8 mouse cellular contexts compared by ENCODE assay signal in genomic region chr17:43567992-43568888, GRCm38 (mm10). TPM values are rescaled to one million over a fixed set of nuclear protein-coding genes. Genes with fewer than 3 reads are reported as not detected.
DNase-seq lines count a peak whose midpoint lies in the region; ATAC-seq and TF ChIP-seq lines count a peak whose summit lies in the region.

Gene Pla2g7 (plus strand): TSS chr17:43568098.

- no peaks in the 10 kb centered on the region for H3K4me1 ChIP-seq in ES-Bruce4 (ENCODE audit: control insufficient read depth, insufficient read depth, low read length)
- peaks cover 8% of the 10 kb centered on the region for H3K4me1 ChIP-seq in forebrain, embryonic 15.5 days
- peaks cover 4% of the 10 kb centered on the region; the same call in 1 of the 2 replicates for H3K4me1 ChIP-seq in heart, postnatal 0 days (ENCODE audit: control insufficient read depth, insufficient read depth)
- 0 out of 2 replicates have a peak, but pooled peaks cover 7% of the 10 kb centered on the region for H3K4me1 ChIP-seq in liver, postnatal 0 days (ENCODE audit: insufficient read depth)
- H3K4me1 ChIP-seq in olfactory bulb, adult 2 months (ENCODE audit: control insufficient read depth, insufficient read depth, low read length) = peaks cover 7% of the 10 kb centered on the region; the same call in 1 of the 2 replicates

- peak; percentile 73 for DNase-seq in brain, embryonic 14.5 days (ENCODE audit: low read depth)
- peak; percentile 57 for DNase-seq in heart, postnatal 0 days (ENCODE audit: low spot score)
- peak; percentile 33 to 58 for DNase-seq in kidney, postnatal 36 days
- DNase-seq in liver, postnatal 0 days = peak; percentile 61

- peak; percentile 92 for ATAC-seq in forebrain, embryonic 15.5 days (replicated peaks)
- ATAC-seq in heart, postnatal 0 days (ENCODE audit: insufficient read depth, low read depth) = peak; percentile 66
- ATAC-seq in liver, postnatal 0 days = peak; percentile 83
- no peak for ATAC-seq in CD4-positive, CD25-positive, alpha-beta regulatory T cell, adult 4 months

- H3K27me3 ChIP-seq in ES-Bruce4 (ENCODE audit: control insufficient read depth, insufficient read depth, low read length, poor library complexity, severe bottlenecking) = no peaks in the 10 kb centered on the region
- no peaks in the 10 kb centered on the region for H3K27me3 ChIP-seq in forebrain, embryonic 15.5 days
- H3K27me3 ChIP-seq in heart, postnatal 0 days (ENCODE audit: control insufficient read depth, insufficient read depth, low read length) = no peaks in the 10 kb centered on the region
- no peaks in the 10 kb centered on the region for H3K27me3 ChIP-seq in liver, postnatal 0 days (ENCODE audit: insufficient read depth, low read length)

- TF ChIP-seq CTCF in ES-Bruce4 (IDR thresholded peaks at IDR 0.05; ENCODE audit: low read depth, low read length) = no peak
- no peak for TF ChIP-seq CTCF in brain, embryonic 14.5 days (IDR thresholded peaks at IDR 0.05; ENCODE audit: borderline replicate concordance, extremely low read depth, insufficient read depth, insufficient read length)
- TF ChIP-seq CTCF in heart, postnatal 0 days (IDR thresholded peaks at IDR 0.05; ENCODE audit: low read depth) = no peak
- no peak for TF ChIP-seq CTCF in liver, postnatal 0 days (IDR thresholded peaks at IDR 0.05; ENCODE audit: low read depth)
- TF ChIP-seq CTCF in olfactory bulb, adult 2 months (IDR thresholded peaks at IDR 0.05; ENCODE audit: insufficient read depth, low read depth, low read length) = no peak

- no peak within 1 kb of the TSS for H3K9ac ChIP-seq in ES-Bruce4 (ENCODE audit: low read depth, poor library complexity, severe bottlenecking)
- H3K9ac ChIP-seq in forebrain, embryonic 15.5 days (replicated peaks) = peak within 1 kb of the TSS; percentile 51
- peak within 1 kb of the TSS; percentile 12 for H3K9ac ChIP-seq in heart, postnatal 0 days (replicated peaks; ENCODE audit: low read depth, low read length)
- H3K9ac ChIP-seq in liver, postnatal 0 days (replicated peaks) = peak within 1 kb of the TSS; percentile 51

- H3K36me3 ChIP-seq in ES-Bruce4 (ENCODE audit: control insufficient read depth, insufficient read depth, low read length, poor library complexity, severe bottlenecking) = no peaks in the 10 kb centered on the region
- H3K36me3 ChIP-seq in forebrain, embryonic 15.5 days = no peaks in the 10 kb centered on the region
- H3K36me3 ChIP-seq in heart, postnatal 0 days (replicated peaks; ENCODE audit: control insufficient read depth, insufficient read depth, low read length) = no peaks in the 10 kb centered on the region
- H3K36me3 ChIP-seq in liver, postnatal 0 days (replicated peaks; ENCODE audit: insufficient read depth, low read length) = no peaks in the 10 kb centered on the region

- H3K4me2 ChIP-seq in forebrain, embryonic 15.5 days (replicated peaks) = peak within 1 kb of the TSS; percentile 82
- H3K4me2 ChIP-seq in heart, postnatal 0 days (ENCODE audit: low read depth, low read length) = peak within 1 kb of the TSS; percentile 68
- H3K4me2 ChIP-seq in liver, postnatal 0 days (ENCODE audit: low read depth, low read length) = peak within 1 kb of the TSS; percentile 77

- no peak for TF ChIP-seq EP300 in ES-Bruce4 (IDR thresholded peaks at IDR 0.05; ENCODE audit: insufficient read depth, low read depth, low read length)
- no peak for TF ChIP-seq EP300 in heart, postnatal 0 days (IDR thresholded peaks at IDR 0.05; ENCODE audit: low read depth)
- no peak for TF ChIP-seq EP300 in liver, postnatal 0 days (IDR thresholded peaks at IDR 0.05; ENCODE audit: low read depth)

- H3K4me3 ChIP-seq in ES-Bruce4 (ENCODE audit: low read depth, low read length) = peak within 1 kb of the TSS; percentile 55
- peak within 1 kb of the TSS; percentile 48 for H3K4me3 ChIP-seq in forebrain, embryonic 15.5 days
- H3K4me3 ChIP-seq in heart, postnatal 0 days (ENCODE audit: low read depth, low read length) = peak within 1 kb of the TSS; percentile 52
- peak within 1 kb of the TSS; percentile 47 for H3K4me3 ChIP-seq in liver, postnatal 0 days (ENCODE audit: low read depth, low read length)
- H3K4me3 ChIP-seq in olfactory bulb, adult 2 months (ENCODE audit: insufficient read depth, low read depth, low read length) = peak within 1 kb of the TSS; percentile 46

- under 1% methylated on average over 34 of the region's 34 CpGs for WGBS in forebrain, embryonic 15.5 days
- WGBS in heart, postnatal 0 days = 1% methylated on average over 34 of the region's 34 CpGs
- 3% methylated on average over 34 of the region's 34 CpGs for WGBS in liver, postnatal 0 days (ENCODE audit: insufficient replicate concordance)
- under 1% methylated on average over 34 of the region's 34 CpGs for WGBS in olfactory bulb, adult 2 months

- no peak for TF ChIP-seq POLR2A in ES-Bruce4 (IDR thresholded peaks at IDR 0.05; ENCODE audit: insufficient read depth, low read length)
- no peak for TF ChIP-seq POLR2A in brain, embryonic 14.5 days (IDR thresholded peaks at IDR 0.05; ENCODE audit: borderline replicate concordance, extremely low read depth, insufficient read depth, insufficient read length, poor library complexity, severe bottlenecking)
- no peak for TF ChIP-seq POLR2A in olfactory bulb, adult 2 months (IDR thresholded peaks at IDR 0.05; ENCODE audit: insufficient read depth, low read depth, low read length)

- H3K9me3 ChIP-seq in ES-Bruce4 (replicated peaks; ENCODE audit: control insufficient read depth, insufficient read depth, low read length, poor library complexity, severe bottlenecking) = no peaks in the 10 kb centered on the region
- H3K9me3 ChIP-seq in forebrain, embryonic 15.5 days = no peaks in the 10 kb centered on the region
- no peaks in the 10 kb centered on the region for H3K9me3 ChIP-seq in heart, postnatal 0 days (replicated peaks; ENCODE audit: control insufficient read depth, low read length)
- no peaks in the 10 kb centered on the region for H3K9me3 ChIP-seq in liver, postnatal 0 days (ENCODE audit: low read length)

- H3K27ac ChIP-seq in ES-Bruce4 (ENCODE audit: insufficient read depth, low read length) = no peak within 1 kb of the TSS
- no peak within 1 kb of the TSS; the same call in 1 of the 2 replicates for H3K27ac ChIP-seq in forebrain, embryonic 15.5 days (replicated peaks)
- no peak within 1 kb of the TSS for H3K27ac ChIP-seq in heart, postnatal 0 days (ENCODE audit: low read depth)
- peak within 1 kb of the TSS; percentile 75 for H3K27ac ChIP-seq in liver, postnatal 0 days (ENCODE audit: low read depth)
- peak within 1 kb of the TSS; percentile 51 for H3K27ac ChIP-seq in olfactory bulb, adult 2 months (ENCODE audit: insufficient read depth, low read depth, low read length)

RNA-seq across cellular contexts. Expression of gene Pla2g7, which starts in this region (rescaled TPM):
- polyA plus RNA-seq in ES-Bruce4 (2011; ENCODE audit: insufficient read depth, insufficient read length, low read depth, missing spikeins) = 11.3 and 13.5 TPM in 2 replicates
- 6.4 and 16.5 TPM in 2 replicates for polyA plus RNA-seq in brain, embryonic 14.5 days (2012; rRNA removed)
- polyA plus RNA-seq in forebrain, embryonic 15.5 days (2015; fragmentation: Nextera tagmentation; extraction: Ambion mirVana) = 8.0 and 9.0 TPM in 2 replicates
- 2.6 and 22.7 TPM in 2 replicates for total RNA-seq in heart, postnatal 0 days (2014; rRNA removed; ENCODE audit: low replicate concordance)
- polyA plus RNA-seq in heart, postnatal 0 days (2015; fragmentation: Nextera tagmentation; extraction: Ambion mirVana) = 11.1 and 12.3 TPM in 2 replicates
- 57.0 and 61.4 TPM in 2 replicates for polyA plus RNA-seq in liver, postnatal 0 days (2015; fragmentation: Nextera tagmentation; extraction: Ambion mirVana)
- 307 TPM in 1 of 2 replicates, not detected in the other for polyA plus RNA-seq in olfactory bulb, adult 2 months (2012; ENCODE audit: insufficient read depth, insufficient read length, low replicate concordance, missing spikeins)
- polyA plus RNA-seq in CD4-positive, CD25-positive, alpha-beta regulatory T cell, adult 4 months (2017; shearing (Covaris generic)) = 1 to 10 TPM in 1 of 2 experiments, under 1 TPM in 1; 0.30 to 1.5 TPM

Comparison
In these comparisons a context has a peak if more than half of its experiments do, and no peak if none do; other contexts are left out.
1. H3K27ac ChIP-seq: peak in liver, postnatal 0 days (single experiment) and olfactory bulb, adult 2 months (single experiment); none in ES-Bruce4 (single experiment), forebrain, embryonic 15.5 days (single experiment) and heart, postnatal 0 days (single experiment).
2. Peak in every context shown above with its lines, with median percentiles within 50 percentile points of each other: H3K4me3 ChIP-seq, DNase-seq and H3K4me2 ChIP-seq.